Mouse (Mus musculus) liver, postnatal 0 days (tissue): ENCODE measurements around the gene Gnb3. TPM values are rescaled to one million over a fixed set of nuclear protein-coding genes. Genes with fewer than 3 reads are reported as not detected.

Experiments
- ATAC-seq: fragments of 200-750 bp; cut with Nextera tagmentation; 2 replicates; pipeline ENCODE4 v1.8.0; 2017; ENCODE audit warnings: mild to moderate bottlenecking, moderate library complexity
- DNase-seq: peaks from one replicate; pipeline ENCODE4 v3.0.0-alpha.2; 2016
- H3K27ac ChIP-seq: fragments of 300-500 bp; sonication (generic); 2 replicates; pipeline ENCODE4 v1.5.1; 2014; ENCODE audit warnings: antibody characterized with exemption, moderate library complexity, mild to moderate bottlenecking, low read depth
- H3K27me3 ChIP-seq: fragments of 300-500 bp; sonication (generic); 2 replicates; pipeline ENCODE4 v1.6.1; 2014; ENCODE audit warnings: low read length, control low read depth, mixed read lengths; ENCODE audit not compliant: insufficient read depth
- H3K36me3 ChIP-seq: fragments of 300-500 bp; sonication (generic); replicated peaks from 2 replicates; pipeline ENCODE4 v1.6.1; 2014; ENCODE audit warnings: mild to moderate bottlenecking, control low read depth, low read length, moderate library complexity, mixed read lengths; ENCODE audit not compliant: insufficient read depth
- H3K4me1 ChIP-seq: fragments of 300-500 bp; sonication (generic); 2 replicates; pipeline ENCODE4 v1.6.1; 2014; ENCODE audit warnings: antibody characterized with exemption, mild to moderate bottlenecking, control low read depth; ENCODE audit not compliant: insufficient read depth
- H3K4me2 ChIP-seq: fragments of 300-500 bp; sonication (generic); 2 replicates; pipeline ENCODE4 v1.6.1; 2014; ENCODE audit warnings: low read depth, mild to moderate bottlenecking, low read length, moderate library complexity, mixed read lengths
- H3K4me3 ChIP-seq: fragments of 300-500 bp; sonication (generic); 2 replicates; pipeline ENCODE4 v1.5.1; 2014; ENCODE audit warnings: low read depth, low read length
- H3K9ac ChIP-seq: fragments of 300-500 bp; sonication (generic); replicated peaks from 2 replicates; pipeline ENCODE4 v1.6.1; 2014; ENCODE audit warnings: mild to moderate bottlenecking, moderate library complexity
- H3K9me3 ChIP-seq: fragments of 300-500 bp; sonication (generic); 2 replicates; pipeline ENCODE4 v1.6.1; 2016; ENCODE audit warnings: mild to moderate bottlenecking, control low read depth, low read length, mixed read lengths
- CTCF ChIP-seq: sonication (generic); IDR thresholded peaks from 2 replicates; pipeline ENCODE4 v1.5.1; 2016; ENCODE audit warnings: antibody characterized with exemption, low read depth
- EP300 ChIP-seq: IDR thresholded peaks from 2 replicates; pipeline ENCODE4 v1.6.1; 2016; ENCODE audit warnings: antibody characterized with exemption, low read depth, mild to moderate bottlenecking
- WGBS: fragments of 180-500 bp; shearing (Covaris S2); extraction: QIAGEN DNeasy Blood & Tissue Kit; methylation state at CpG from one replicate; pipeline ENCODE4 v1.1.7; 2014; ENCODE audit not compliant: insufficient replicate concordance; 5-methylcytosine and 5-hydroxymethylcytosine counted together
- polyA plus RNA-seq: library from polyadenylated mRNA; unstranded; fragments of >200 nt; fragmentation: Nextera tagmentation; extraction: Ambion mirVana; gene quantifications from 2 replicates; pipeline ENCODE4 v1.2.1, GENCODE M21; 2015

The Gnb3 gene
- polyA plus RNA-seq, 1 experiment from 2014 or later: 0.19 TPM

DNA sequence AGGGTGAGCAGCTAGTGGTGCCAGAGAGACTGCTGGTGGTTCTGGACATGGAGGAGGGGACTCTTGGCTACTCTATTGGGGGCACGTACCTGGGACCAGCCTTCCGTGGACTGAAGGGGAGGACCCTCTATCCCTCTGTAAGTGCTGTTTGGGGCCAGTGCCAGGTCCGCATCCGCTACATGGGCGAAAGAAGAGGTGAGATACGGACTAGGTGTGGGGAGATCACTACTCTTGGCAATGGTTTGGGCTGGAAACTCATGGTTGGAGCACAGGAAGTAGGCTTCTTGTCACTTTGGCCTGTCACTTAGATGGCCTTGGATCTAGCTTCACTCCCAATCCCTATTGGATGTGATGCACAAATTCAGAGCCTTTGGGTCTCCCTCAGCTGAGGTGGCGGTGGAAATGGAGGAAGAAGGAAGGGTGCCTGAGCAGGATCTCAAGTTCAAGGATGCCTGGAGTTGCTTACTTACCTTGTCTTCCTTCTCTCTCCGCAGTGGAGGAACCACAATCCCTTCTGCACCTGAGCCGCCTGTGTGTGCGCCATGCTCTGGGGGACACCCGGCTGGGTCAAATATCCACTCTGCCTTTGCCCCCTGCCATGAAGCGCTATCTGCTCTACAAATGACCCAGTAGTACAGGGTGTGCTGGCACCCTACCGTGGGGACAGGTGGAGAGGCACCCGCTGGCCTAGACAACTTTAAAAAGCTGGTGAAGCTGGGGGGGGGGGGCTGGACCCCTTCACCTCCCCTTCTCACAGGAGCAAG lies 30.1 kb downstream of the Gnb3 start:
- no peak for DNase-seq
- no peaks in the 10 kb centered on the region for H3K9me3 ChIP-seq
- H3K27ac ChIP-seq: peak overlapping the region; percentile 95
- ATAC-seq: no peak
- peaks cover 20% of the 10 kb centered on the region for H3K36me3 ChIP-seq
- peak overlapping the region; percentile 83 for H3K9ac ChIP-seq
- TF ChIP-seq CTCF (no peak), EP300 (no peak)
- H3K4me3 ChIP-seq: peak overlapping the region; percentile 88
- H3K4me2 ChIP-seq: peak overlapping the region; percentile 98
- 48% methylated on average over 14 of the region's 14 CpGs for WGBS
- H3K4me1 ChIP-seq: peaks cover 54% of the 10 kb centered on the region
- H3K27me3 ChIP-seq: no peaks in the 10 kb centered on the region

GRCm38 (mm10) chr6:124809052-124809774 lies 30.9 kb downstream of the Gnb3 start:
- Histone ChIP-seq H3K27ac (peak overlapping the region; percentile 95), H3K4me1 (peaks cover 47% of the 10 kb centered on the region), H3K4me3 (peak overlapping the region; percentile 88), H3K9me3 (no peaks in the 10 kb centered on the region), H3K4me2 (peak overlapping the region; percentile 98), H3K27me3 (no peaks in the 10 kb centered on the region), H3K9ac (peak overlapping the region; percentile 83), H3K36me3 (peaks cover 20% of the 10 kb centered on the region)
- peak; percentile 33 for ATAC-seq
- TF ChIP-seq CTCF (peak; percentile 94), EP300 (no peak)
- WGBS: 1% methylated on average over 35 of the region's 35 CpGs
- DNase-seq: peak; percentile 90

GRCm38 (mm10) chr6:124808358-124809012 lies 31.6 kb downstream of the Gnb3 start, which contains the start of gene Spsb2:
Gene Spsb2, plus strand, starts transcription at chr6:124808661.
- DNase-seq (peak; percentile 81), ATAC-seq (peak; percentile 53)
- TF ChIP-seq EP300 (no peak), CTCF (no peak)
- peaks cover 20% of the 10 kb centered on the region for H3K36me3 ChIP-seq
- no peaks in the 10 kb centered on the region for H3K9me3 ChIP-seq
- 4% methylated on average over 29 of the region's 29 CpGs for WGBS
- H3K27ac ChIP-seq: peak within 1 kb of the TSS; percentile 95
- H3K4me1 ChIP-seq: peaks cover 46% of the 10 kb centered on the region
- peak within 1 kb of the TSS; percentile 83 for H3K9ac ChIP-seq
- H3K4me2 ChIP-seq: peak within 1 kb of the TSS; percentile 98
- H3K27me3 ChIP-seq: no peaks in the 10 kb centered on the region
- H3K4me3 ChIP-seq: peak within 1 kb of the TSS; percentile 88

DNA sequence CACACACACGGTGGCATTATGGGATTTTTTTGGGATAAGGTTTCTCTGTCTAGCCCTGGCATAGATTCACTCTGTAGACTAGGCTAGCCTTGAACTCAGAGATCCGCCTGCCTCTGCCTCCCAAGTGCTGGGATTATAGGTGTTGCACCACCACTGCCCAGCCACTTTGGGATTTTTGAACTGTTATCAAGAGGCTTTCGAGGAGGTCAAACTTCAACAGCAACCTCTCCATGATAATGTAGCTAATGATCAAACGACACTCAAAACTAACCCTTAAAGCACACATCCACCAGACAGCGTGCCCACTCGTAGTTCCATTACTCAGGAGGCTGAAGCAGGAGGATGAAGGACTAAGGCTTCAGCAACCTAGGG lies 32.1 kb downstream of the Gnb3 start:
- Histone ChIP-seq H3K9me3 (no peaks in the 10 kb centered on the region), H3K4me2 (peak overlapping the region; percentile 98), H3K4me3 (peak overlapping the region; percentile 88), H3K27me3 (no peaks in the 10 kb centered on the region), H3K9ac (peak overlapping the region; percentile 83; the same call in 1 of the 2 replicates), H3K27ac (peak overlapping the region; percentile 95), H3K36me3 (peaks cover 20% of the 10 kb centered on the region), H3K4me1 (peaks cover 43% of the 10 kb centered on the region)
- no peak for DNase-seq
- 54% methylated on average over 6 of the region's 6 CpGs for WGBS
- TF ChIP-seq CTCF: no peak
- TF ChIP-seq EP300: no peak
- ATAC-seq: no peak

- H3K9me3 ChIP-seq: no peaks in the 10 kb centered on the region
- ATAC-seq (no peak), DNase-seq (no peak)
- H3K4me1 ChIP-seq: peaks cover 40% of the 10 kb centered on the region
- H3K9ac ChIP-seq: no peak overlapping the region
- H3K36me3 ChIP-seq: peaks cover 18% of the 10 kb centered on the region
- H3K4me3 ChIP-seq: no peak overlapping the region
- TF ChIP-seq EP300 (no peak), CTCF (no peak)
- H3K27me3 ChIP-seq: no peaks in the 10 kb centered on the region
- no peak overlapping the region for H3K4me2 ChIP-seq
- H3K27ac ChIP-seq: 0 out of 2 replicates have a peak overlapping the region, but pooled peaks have one; percentile 16
- WGBS: 77% methylated on average over 4 of the region's 4 CpGs
Measured at GRCm38 (mm10) chr6:124807366-124807765, 32.7 kb downstream of the Gnb3 start.
